Mouse (Mus musculus) forebrain, embryonic 11.5 days (tissue): ENCODE results near the gene Fntb. TPM values are rescaled to one million over a fixed set of nuclear protein-coding genes. Genes with fewer than 3 reads are reported as not detected.
A peak's percentile ranks its signal among the peaks of the same experiment; 100 is the strongest.

Experiments used
- ATAC-seq: fragments of 200-750 bp; cut with Nextera tagmentation; replicated peaks from 2 replicates; pipeline ENCODE4 v1.8.0; 2017; ENCODE audit warnings: moderate TSS enrichment; ENCODE audit not compliant: low FRiP score
- DNase-seq: peaks from one replicate; pipeline ENCODE4 v3.0.0-alpha.2; 2017; ENCODE audit warnings: low spot score
- H3K27ac ChIP-seq: fragments of 300-500 bp; sonication (generic); 2 replicates; pipeline ENCODE4 v1.5.1; 2014; ENCODE audit warnings: low read depth, low read length
- H3K27me3 ChIP-seq: fragments of 300-500 bp; sonication (generic); 2 replicates; pipeline ENCODE4 v1.6.1; 2014; ENCODE audit warnings: mild to moderate bottlenecking, low read length, mixed read lengths; ENCODE audit not compliant: control insufficient read depth, insufficient read depth
- H3K36me3 ChIP-seq: fragments of 300-500 bp; sonication (generic); 2 replicates; pipeline ENCODE4 v1.6.1; 2014; ENCODE audit warnings: mild to moderate bottlenecking, low read length, moderate library complexity, mixed read lengths; ENCODE audit not compliant: control insufficient read depth, insufficient read depth
- H3K4me1 ChIP-seq: fragments of 300-500 bp; sonication (generic); replicated peaks from 2 replicates; pipeline ENCODE4 v1.6.1; 2014; ENCODE audit warnings: low read length, mixed read lengths; ENCODE audit not compliant: control insufficient read depth, insufficient read depth
- H3K4me2 ChIP-seq: fragments of 300-500 bp; sonication (generic); 2 replicates; pipeline ENCODE4 v1.6.1; 2014; ENCODE audit warnings: low read depth, mild to moderate bottlenecking, low read length, moderate library complexity, mixed read lengths; ENCODE audit not compliant: severe bottlenecking
- H3K4me3 ChIP-seq: fragments of 300-500 bp; sonication (generic); 2 replicates; pipeline ENCODE4 v1.5.1; 2014; ENCODE audit warnings: low read depth, low read length
- H3K9ac ChIP-seq: fragments of 300-500 bp; sonication (generic); 2 replicates; pipeline ENCODE4 v1.6.1; 2014; ENCODE audit warnings: low read length
- H3K9me3 ChIP-seq: fragments of 300-500 bp; sonication (generic); 2 replicates; pipeline ENCODE4 v1.6.1; 2016; ENCODE audit warnings: low read length, mixed read lengths; ENCODE audit not compliant: control insufficient read depth
- WGBS: fragments of 180-500 bp; shearing (Covaris S2); extraction: QIAGEN DNeasy Blood & Tissue Kit; methylation state at CpG from one replicate; pipeline ENCODE4 v1.1.7; 2014; 5-methylcytosine and 5-hydroxymethylcytosine counted together
- polyA plus RNA-seq: library from polyadenylated mRNA; unstranded; fragments of >200 nt; fragmentation: Nextera tagmentation; extraction: Ambion mirVana; gene quantifications from 2 replicates; pipeline ENCODE4 v1.2.1, GENCODE M21; 2014

Gene Fntb
- polyA plus RNA-seq, 1 experiment from 2014 or later = 44.7 TPM

GRCm38 (mm10) chr12:76803700-76804252, 38.4 kb downstream of the Fntb start:
- H3K36me3 ChIP-seq = no peaks in the 10 kb centered on the region
- H3K9ac ChIP-seq = no peak overlapping the region
- 53% methylated on average over 7 of the region's 7 CpGs for WGBS
- ATAC-seq = peak; percentile 42; the same call in 1 of the 2 replicates
- H3K9me3 ChIP-seq = no peaks in the 10 kb centered on the region
- H3K4me3 ChIP-seq = no peak overlapping the region
- no peaks in the 10 kb centered on the region for H3K4me1 ChIP-seq
- DNase-seq = peak; percentile 70
- H3K27me3 ChIP-seq = no peaks in the 10 kb centered on the region
- H3K4me2 ChIP-seq = no peak overlapping the region
- H3K27ac ChIP-seq = no peak overlapping the region

- Histone ChIP-seq H3K27me3 (no peaks in the 10 kb centered on the region), H3K4me1 (no peaks in the 10 kb centered on the region), H3K4me3 (no peak overlapping the region), H3K9ac (no peak overlapping the region), H3K4me2 (no peak overlapping the region), H3K36me3 (no peaks in the 10 kb centered on the region), H3K9me3 (no peaks in the 10 kb centered on the region), H3K27ac (no peak overlapping the region)
- ATAC-seq (no peak), DNase-seq (no peak)
- 91% methylated on average over 10 of the region's 10 CpGs for WGBS
Measured at GRCm38 (mm10) chr12:76805056-76805811, 39.8 kb downstream of the Fntb start.

- no peak for ATAC-seq
- Histone ChIP-seq H3K4me3 (no peak overlapping the region), H3K27me3 (no peaks in the 10 kb centered on the region), H3K4me2 (no peak overlapping the region), H3K36me3 (no peaks in the 10 kb centered on the region), H3K4me1 (no peaks in the 10 kb centered on the region), H3K9ac (no peak overlapping the region), H3K9me3 (no peaks in the 10 kb centered on the region), H3K27ac (no peak overlapping the region)
- DNase-seq = no peak
- WGBS = 82% methylated on average over 10 of the region's 10 CpGs
Measured at GRCm38 (mm10) chr12:76807796-76808195, 42.4 kb downstream of the Fntb start.

- Histone ChIP-seq H3K4me1 (no peaks in the 10 kb centered on the region), H3K27me3 (no peaks in the 10 kb centered on the region), H3K27ac (no peak overlapping the region), H3K9me3 (no peaks in the 10 kb centered on the region), H3K36me3 (no peaks in the 10 kb centered on the region), H3K9ac (no peak overlapping the region), H3K4me2 (no peak overlapping the region), H3K4me3 (no peak overlapping the region)
- DNase-seq = no peak
- ATAC-seq = no peak
- 93% methylated on average over 5 of the region's 5 CpGs for WGBS
Measured at GRCm38 (mm10) chr12:76810491-76810890, 45.1 kb downstream of the Fntb start.

- H3K27ac ChIP-seq = no peak overlapping the region
- no peaks in the 10 kb centered on the region for H3K27me3 ChIP-seq
- DNase-seq (no peak), ATAC-seq (no peak)
- H3K36me3 ChIP-seq = no peaks in the 10 kb centered on the region
- no peak overlapping the region for H3K4me2 ChIP-seq
- no peak overlapping the region for H3K4me3 ChIP-seq
- no peak overlapping the region for H3K9ac ChIP-seq
- no peaks in the 10 kb centered on the region for H3K9me3 ChIP-seq
- no peaks in the 10 kb centered on the region for H3K4me1 ChIP-seq
- WGBS = 88% methylated on average over 4 of the region's 4 CpGs
Measured at GRCm38 (mm10) chr12:76811006-76811405, 45.6 kb downstream of the Fntb start.

- Histone ChIP-seq H3K4me3 (no peak overlapping the region), H3K9ac (no peak overlapping the region), H3K36me3 (no peaks in the 10 kb centered on the region), H3K27me3 (no peaks in the 10 kb centered on the region), H3K9me3 (no peaks in the 10 kb centered on the region), H3K4me2 (no peak overlapping the region), H3K4me1 (peaks cover 5% of the 10 kb centered on the region; the same call in 1 of the 2 replicates), H3K27ac (no peak overlapping the region)
- WGBS = 81% methylated on average over 10 of the region's 10 CpGs
- no peak for ATAC-seq
- no peak for DNase-seq
Measured at GRCm38 (mm10) chr12:76813543-76813942, 48.2 kb downstream of the Fntb start.

DNA sequence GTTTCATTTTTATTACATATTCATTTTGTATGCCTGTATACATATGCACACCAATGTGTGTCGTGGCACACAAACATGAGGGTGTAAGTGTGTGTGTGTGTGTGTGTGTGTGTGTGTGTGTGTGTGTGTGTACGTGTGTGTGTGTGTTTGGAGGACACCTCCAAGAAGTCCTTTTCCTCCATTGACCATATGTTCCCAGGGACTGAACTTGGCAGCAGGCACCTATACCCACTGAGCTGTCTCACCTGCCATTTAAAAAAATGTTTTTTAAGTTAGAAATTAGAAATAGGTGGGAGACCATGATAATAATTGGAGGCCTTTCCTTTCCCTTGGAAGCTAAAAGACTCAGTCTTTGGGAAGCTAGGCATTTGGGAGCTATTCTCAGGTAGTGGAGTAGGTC, 48.7 kb downstream of the Fntb start:
- ATAC-seq (no peak), DNase-seq (no peak)
- H3K36me3 ChIP-seq = no peaks in the 10 kb centered on the region
- WGBS = 87% methylated on average over 2 of the region's 2 CpGs
- H3K4me1 ChIP-seq = peaks cover 5% of the 10 kb centered on the region; the same call in 1 of the 2 replicates
- H3K4me3 ChIP-seq = no peak overlapping the region
- no peak overlapping the region for H3K27ac ChIP-seq
- no peaks in the 10 kb centered on the region for H3K27me3 ChIP-seq
- H3K9me3 ChIP-seq = no peaks in the 10 kb centered on the region
- H3K9ac ChIP-seq = no peak overlapping the region
- H3K4me2 ChIP-seq = no peak overlapping the region

DNA sequence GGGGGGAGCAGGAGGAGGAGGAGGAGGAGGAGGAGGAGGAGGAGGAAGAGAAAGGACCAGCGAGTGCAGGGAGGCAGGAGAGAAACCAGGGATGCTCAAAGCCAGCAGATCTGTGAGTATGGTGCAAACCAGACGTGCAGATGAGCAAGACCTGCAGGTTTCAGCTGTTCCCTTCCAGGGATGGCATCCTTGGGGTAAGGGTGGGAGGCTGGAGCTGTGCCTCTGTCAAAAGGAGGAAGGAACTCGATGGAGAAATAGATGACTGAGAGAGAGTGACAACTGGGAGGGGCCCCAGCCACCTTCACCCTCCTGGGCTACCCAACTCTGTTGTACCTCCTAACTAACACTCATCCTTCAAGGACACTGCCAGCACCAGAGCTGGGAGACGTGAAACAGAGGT, 51.3 kb downstream of the Fntb start:
- peaks cover 9% of the 10 kb centered on the region for H3K27me3 ChIP-seq
- H3K4me3 ChIP-seq = no peak overlapping the region
- 53% methylated on average over 4 of the region's 4 CpGs for WGBS
- H3K4me2 ChIP-seq = no peak overlapping the region
- ATAC-seq = no peak
- H3K36me3 ChIP-seq = no peaks in the 10 kb centered on the region
- no peak overlapping the region for H3K27ac ChIP-seq
- no peak for DNase-seq
- H3K9ac ChIP-seq = no peak overlapping the region
- H3K4me1 ChIP-seq = peaks cover 16% of the 10 kb centered on the region
- no peaks in the 10 kb centered on the region for H3K9me3 ChIP-seq

- 70% methylated on average over 4 of the region's 4 CpGs for WGBS
- Histone ChIP-seq H3K4me1 (peaks cover 17% of the 10 kb centered on the region), H3K9ac (no peak overlapping the region)
Measured at GRCm38 (mm10) chr12:76817176-76817575, 51.8 kb downstream of the Fntb start.

More at GRCm38 (mm10) chr12:76817176-76817575, 51.8 kb downstream of the Fntb start:
- DNase-seq (no peak), ATAC-seq (no peak)
- Histone ChIP-seq H3K4me2 (no peak overlapping the region), H3K36me3 (no peaks in the 10 kb centered on the region), H3K27me3 (peaks cover 11% of the 10 kb centered on the region), H3K27ac (no peak overlapping the region), H3K4me3 (no peak overlapping the region), H3K9me3 (no peaks in the 10 kb centered on the region)
